Mouse (Mus musculus) heart, embryonic 14.5 days (tissue): ENCODE data around the gene Lrig1. TPM values are rescaled to one million over a fixed set of nuclear protein-coding genes. Genes with fewer than 3 reads are reported as not detected.
A peak's percentile ranks its signal among the peaks of the same experiment; 100 is the strongest.
"Not testable (repeated sequence)": the region's sequence is repeated elsewhere in the genome, so short reads cannot be mapped to it uniquely, and the experiment has no call there.

Source experiments
- ATAC-seq: fragments of 200-750 bp; cut with Nextera tagmentation; 2 replicates; pipeline ENCODE4 v1.8.0; 2017; ENCODE audit warnings: low read depth, moderate TSS enrichment; ENCODE audit not compliant: insufficient number of reproducible peaks, insufficient read depth, low FRiP score
- H3K27ac ChIP-seq, 2 experiments: fragments of 200-500 bp in 1 of 2; fragments of 300-500 bp in 1 of 2; sonication (generic) in 1 of 2; replicated peaks in 1 of 2; 2 replicates each; pipeline ENCODE4 v1.5.1; 2012 to 2014; ENCODE audit warnings: low read depth in 2 of 2, low read length in 2 of 2, control low read depth in 1 of 2, mild to moderate bottlenecking in 1 of 2, mixed read lengths in 1 of 2; ENCODE audit not compliant: control insufficient read depth in 1 of 2, insufficient read depth in 1 of 2
- H3K27me3 ChIP-seq: fragments of 300-500 bp; sonication (generic); 2 replicates; pipeline ENCODE4 v1.6.1; 2014; ENCODE audit warnings: mild to moderate bottlenecking, low read length, control low read depth; ENCODE audit not compliant: control insufficient read depth, insufficient read depth
- H3K36me3 ChIP-seq: fragments of 300-500 bp; sonication (generic); 2 replicates; pipeline ENCODE4 v1.6.1; 2014; ENCODE audit warnings: mild to moderate bottlenecking, control low read depth, low read length, mixed read lengths; ENCODE audit not compliant: control insufficient read depth, insufficient read depth
- H3K4me1 ChIP-seq, 2 experiments: fragments of 200-500 bp in 1 of 2; fragments of 300-500 bp in 1 of 2; sonication (generic) in 1 of 2; 2 replicates each; pipeline ENCODE4 v1.6.1; 2012 to 2014; ENCODE audit warnings: low read length in 2 of 2, control low read depth in 1 of 2, mixed read lengths in 1 of 2; ENCODE audit not compliant: control insufficient read depth in 2 of 2, insufficient read depth in 2 of 2
- H3K4me2 ChIP-seq: fragments of 300-500 bp; sonication (generic); 2 replicates; pipeline ENCODE4 v1.6.1; 2014; ENCODE audit warnings: mild to moderate bottlenecking, low read length
- H3K4me3 ChIP-seq, 2 experiments: fragments of 200-500 bp in 1 of 2; fragments of 300-500 bp in 1 of 2; sonication (generic) in 1 of 2; 2 replicates each; pipeline ENCODE4 v1.5.1; 2012 to 2014; ENCODE audit warnings: low read length in 2 of 2, mild to moderate bottlenecking in 2 of 2, control low read depth in 1 of 2, low read depth in 1 of 2, moderate library complexity in 1 of 2; ENCODE audit not compliant: control insufficient read depth in 1 of 2, insufficient read depth in 1 of 2
- H3K9ac ChIP-seq: fragments of 300-500 bp; sonication (generic); 2 replicates; pipeline ENCODE4 v1.6.1; 2014; ENCODE audit warnings: mild to moderate bottlenecking, low read length
- H3K9me3 ChIP-seq: fragments of 300-500 bp; sonication (generic); 2 replicates; pipeline ENCODE4 v1.6.1; 2016; ENCODE audit warnings: low read length, control low read depth; ENCODE audit not compliant: control insufficient read depth
- WGBS: fragments of 180-500 bp; shearing (Covaris S2); extraction: QIAGEN DNeasy Blood & Tissue Kit; methylation state at CpG from one replicate; pipeline ENCODE4 v1.1.7; 2014; 5-methylcytosine and 5-hydroxymethylcytosine counted together
- microRNA-seq: library from miRNA; unstranded; fragments of <30 nt; microRNA quantifications from one replicate; pipeline ENCODE4, GENCODE M21; 2016
- polyA plus RNA-seq: library from polyadenylated mRNA; unstranded; fragments of >200 nt; fragmentation: Nextera tagmentation; extraction: Ambion mirVana; gene quantifications from 2 replicates; pipeline ENCODE4 v1.2.1, GENCODE M21; 2014

The Lrig1 gene
- polyA plus RNA-seq, 1 experiment from 2014 or later: 18.4 TPM

GRCm38 (mm10) chr6:94563203-94563940 lies 136.6 kb downstream of the Lrig1 start:
- peak overlapping the region in 1 of 2 experiments; percentile 3; a peak in 1 of 4 replicates for H3K27ac ChIP-seq
- H3K4me2 ChIP-seq: no peak overlapping the region
- no peaks in the 10 kb centered on the region for H3K9me3 ChIP-seq
- no peaks in the 10 kb centered on the region for H3K36me3 ChIP-seq
- no peak for ATAC-seq
- H3K4me3 ChIP-seq: no peak overlapping the region
- peaks cover 4 to 7% of the 10 kb centered on the region in 2 experiments; a peak in 3 of 4 replicates for H3K4me1 ChIP-seq
- H3K9ac ChIP-seq: no peak overlapping the region
- no peaks in the 10 kb centered on the region for H3K27me3 ChIP-seq
- 45% methylated on average over 8 of the region's 8 CpGs for WGBS

- Histone ChIP-seq H3K36me3 (no peaks in the 10 kb centered on the region), H3K9me3 (no peaks in the 10 kb centered on the region)
- WGBS: 71% methylated on average over 1 of the region's 1 CpGs
Measured at GRCm38 (mm10) chr6:94561346-94561745, 138.6 kb downstream of the Lrig1 start.

GRCm38 (mm10) chr6:94560896-94561295 lies 139.1 kb downstream of the Lrig1 start:
- no peak overlapping the region for H3K27ac ChIP-seq
- ATAC-seq: no peak
- H3K27me3 ChIP-seq: no peaks in the 10 kb centered on the region
- no peaks in the 10 kb centered on the region for H3K9me3 ChIP-seq
- H3K4me2 ChIP-seq: no peak overlapping the region
- H3K4me1 ChIP-seq: peaks cover 4 to 9% of the 10 kb centered on the region in 2 experiments; a peak in 3 of 4 replicates
- WGBS: 71% methylated on average over 1 of the region's 1 CpGs
- no peaks in the 10 kb centered on the region for H3K36me3 ChIP-seq
- no peak overlapping the region for H3K4me3 ChIP-seq
- no peak overlapping the region for H3K9ac ChIP-seq

More at GRCm38 (mm10) chr6:94561346-94561745, 138.6 kb downstream of the Lrig1 start:
- Histone ChIP-seq H3K27ac (no peak overlapping the region), H3K4me1 (peaks cover 4 to 9% of the 10 kb centered on the region in 2 experiments; a peak in 3 of 4 replicates), H3K27me3 (no peaks in the 10 kb centered on the region), H3K4me3 (no peak overlapping the region), H3K9ac (no peak overlapping the region), H3K4me2 (no peak overlapping the region)
- no peak for ATAC-seq

GRCm38 (mm10) chr6:94558603-94559002 lies 141.4 kb downstream of the Lrig1 start:
- H3K27ac ChIP-seq, H3K27me3 ChIP-seq, H3K9ac ChIP-seq, H3K9me3 ChIP-seq, H3K4me3 ChIP-seq, ATAC-seq, H3K36me3 ChIP-seq, H3K4me1 ChIP-seq, H3K4me2 ChIP-seq: not testable (repeated sequence)
- WGBS: 74% methylated on average over 1 of the region's 1 CpGs

Small RNA genes lying within 50 kb of the gene (microRNA-seq; reads per million reads assigned to microRNA genes)
- not detected for gene Mir7041

Other genes starting within 250 kb of the Lrig1 start
- 11.0 and 13.7 TPM in 2 replicates for gene Slc25a26, start 199.8 kb downstream of the Lrig1 start, polyA plus RNA-seq